Mouse (Mus musculus) MEL (cell line): ENCODE results near the gene Frmd5. TPM values are rescaled to one million over a fixed set of nuclear protein-coding genes. Genes with fewer than 3 reads are reported as not detected.

ENCODE experiments used
- DNase-seq: peaks from one replicate; pipeline ENCODE4 v3.0.0; 2011; ENCODE audit warnings: low read depth, low spot score
- H3K27ac ChIP-seq: 2 replicates; pipeline ENCODE4 v1.5.1; 2012; ENCODE audit warnings: low read depth, mild to moderate bottlenecking, control low read depth, low read length, moderate library complexity; ENCODE audit not compliant: control insufficient read depth
- H3K27me3 ChIP-seq, 2 experiments: fragments of 150-350 bp in 1 of 2; sonication (generic) in 1 of 2; 2 replicates each; pipeline ENCODE4 v1.6.1; 2012; ENCODE audit warnings: low read length in 2 of 2, mild to moderate bottlenecking in 2 of 2, improper control_type of control experiment in 1 of 2, moderate library complexity in 1 of 2; ENCODE audit not compliant: insufficient read depth in 2 of 2, control insufficient read depth in 1 of 2
- H3K36me3 ChIP-seq, 2 experiments: 2 replicates each; pipeline ENCODE4 v1.6.1; 2012 to 2014; ENCODE audit warnings: low read length in 2 of 2, improper control_type of control experiment in 1 of 2, inconsistent platforms in 1 of 2, mild to moderate bottlenecking in 1 of 2; ENCODE audit not compliant: insufficient read depth in 2 of 2, control insufficient read depth in 1 of 2
- H3K4me1 ChIP-seq, 2 experiments: fragments of 150-350 bp in 1 of 2; sonication (generic) in 1 of 2; 2 replicates each; pipeline ENCODE4 v1.6.1; 2012; ENCODE audit warnings: low read length in 2 of 2, improper control_type of control experiment in 1 of 2, mild to moderate bottlenecking in 1 of 2; ENCODE audit not compliant: insufficient read depth in 2 of 2, control insufficient read depth in 1 of 2
- H3K4me3 ChIP-seq, 2 experiments: fragments of 150-350 bp in 1 of 2; sonication (generic) in 1 of 2; 2 replicates each; pipeline ENCODE4 v1.5.1; 2012; ENCODE audit warnings: low read depth in 2 of 2, low read length in 2 of 2, mild to moderate bottlenecking in 2 of 2, moderate library complexity in 2 of 2, control low read depth in 1 of 2, improper control_type of control experiment in 1 of 2; ENCODE audit not compliant: control insufficient read depth in 1 of 2, insufficient read depth in 1 of 2
- H3K79me2 ChIP-seq: 2 replicates; pipeline ENCODE4 v1.6.1; 2012; ENCODE audit warnings: mild to moderate bottlenecking, low read length, moderate library complexity; ENCODE audit not compliant: control insufficient read depth, poor library complexity, insufficient read depth
- H3K9ac ChIP-seq: 2 replicates; pipeline ENCODE4 v1.6.1; 2012; ENCODE audit warnings: low read depth, mild to moderate bottlenecking, control low read depth, low read length, moderate library complexity; ENCODE audit not compliant: control insufficient read depth, poor library complexity, severe bottlenecking
- H3K9me3 ChIP-seq: fragments of 150-350 bp; sonication (generic); replicated peaks from 2 replicates; pipeline ENCODE4 v1.6.1; 2012; ENCODE audit warnings: mild to moderate bottlenecking, low read length, improper control_type of control experiment, moderate library complexity; ENCODE audit not compliant: insufficient read depth
- CHD1 ChIP-seq: IDR thresholded peaks from 2 replicates; pipeline ENCODE4 v1.6.1; 2012; ENCODE audit warnings: low read depth, mild to moderate bottlenecking, inconsistent platforms, low read length, improper control_type of control experiment
- CHD2 ChIP-seq: IDR thresholded peaks from 2 replicates; pipeline ENCODE4 v1.6.1; 2011; ENCODE audit warnings: low read length, improper control_type of control experiment
- E2F4 ChIP-seq: IDR thresholded peaks from 2 replicates; pipeline ENCODE4 v1.6.1; 2011; ENCODE audit warnings: low read depth, low read length, improper control_type of control experiment, borderline replicate concordance
- ELF1 ChIP-seq: IDR thresholded peaks from 2 replicates; pipeline ENCODE4 v1.6.1; 2014; ENCODE audit warnings: low read depth, mild to moderate bottlenecking, inconsistent platforms, low read length, improper control_type of control experiment, moderate library complexity
- EP300 ChIP-seq, 2 experiments: IDR thresholded peaks; 2 replicates each; pipeline ENCODE4 v1.6.1; 2011; ENCODE audit warnings: improper control_type of control experiment in 2 of 2, low read length in 2 of 2, low read depth in 1 of 2, mild to moderate bottlenecking in 1 of 2
- GABPA ChIP-seq: IDR thresholded peaks from 2 replicates; pipeline ENCODE4 v1.6.1; 2012; ENCODE audit warnings: low read depth, mild to moderate bottlenecking, inconsistent platforms, low read length, improper control_type of control experiment, moderate library complexity
- HCFC1 ChIP-seq: IDR thresholded peaks from 2 replicates; pipeline ENCODE4 v1.6.1; 2012; ENCODE audit warnings: low read depth, mild to moderate bottlenecking, inconsistent platforms, low read length, improper control_type of control experiment, moderate library complexity
- JUND ChIP-seq: IDR thresholded peaks from 2 replicates; pipeline ENCODE4 v1.6.1; 2011; ENCODE audit warnings: low read depth, mild to moderate bottlenecking, improper control_type of control experiment, low read length
- KAT2A ChIP-seq: conservative IDR thresholded peaks from 2 replicates; pipeline ENCODE4 v1.6.1; 2012; ENCODE audit warnings: low read depth, low read length, improper control_type of control experiment, inconsistent platforms
- MAX ChIP-seq: IDR thresholded peaks from 2 replicates; pipeline ENCODE4 v1.6.1; 2011; ENCODE audit warnings: low read length, improper control_type of control experiment
- MAZ ChIP-seq: IDR thresholded peaks from 2 replicates; pipeline ENCODE4 v1.6.1; 2012; ENCODE audit warnings: low read depth, mild to moderate bottlenecking, inconsistent platforms, low read length, improper control_type of control experiment
- MXI1 ChIP-seq: IDR thresholded peaks from 2 replicates; pipeline ENCODE4 v1.6.1; 2011; ENCODE audit warnings: mild to moderate bottlenecking, low read depth, low read length, improper control_type of control experiment
- MYC ChIP-seq: IDR thresholded peaks from 2 replicates; pipeline ENCODE4 v1.6.1; 2011; ENCODE audit warnings: low read depth, mild to moderate bottlenecking, low read length, improper control_type of control experiment, moderate library complexity
- NRF1 ChIP-seq: IDR thresholded peaks from 2 replicates; pipeline ENCODE4 v1.6.1; 2014; ENCODE audit warnings: low read depth, mild to moderate bottlenecking, inconsistent platforms, low read length, improper control_type of control experiment, moderate library complexity; ENCODE audit not compliant: poor library complexity, insufficient read depth, severe bottlenecking
- POLR2AphosphoS5 ChIP-seq: IDR thresholded peaks from 2 replicates; pipeline ENCODE4 v1.6.1; 2012; ENCODE audit warnings: low read depth, borderline replicate concordance, mild to moderate bottlenecking, inconsistent platforms, low read length, moderate library complexity, mixed read lengths
- SIN3A ChIP-seq: IDR thresholded peaks from 2 replicates; pipeline ENCODE4 v1.6.1; 2012; ENCODE audit warnings: low read length, improper control_type of control experiment, inconsistent platforms
- TAL1 ChIP-seq: IDR thresholded peaks from 2 replicates; pipeline ENCODE4 v1.6.1; 2012; ENCODE audit warnings: mild to moderate bottlenecking, inconsistent platforms, low read length, moderate library complexity, mixed read lengths
- TBP ChIP-seq: IDR thresholded peaks from 2 replicates; pipeline ENCODE4 v1.8.0; 2011; ENCODE audit warnings: low read depth, low read length, improper control_type of control experiment
- TCF12 ChIP-seq: IDR thresholded peaks from 2 replicates; pipeline ENCODE4 v1.6.1; 2014; ENCODE audit warnings: low read depth, mild to moderate bottlenecking, inconsistent platforms, low read length, improper control_type of control experiment, moderate library complexity
- ZC3H11A ChIP-seq: IDR thresholded peaks from 2 replicates; pipeline ENCODE4 v1.6.1; 2012; ENCODE audit warnings: low read depth, mild to moderate bottlenecking, inconsistent platforms, low read length, improper control_type of control experiment
- polyA plus RNA-seq, 2 experiments: library from polyadenylated mRNA; stranded (reverse) in 1 of 2; unstranded in 1 of 2; fragments of >175 nt in 1 of 2; fragments of >200 nt in 1 of 2; gene quantifications; 2 replicates each; pipeline versions ENCODE4 v1.2.1 to v1.2.4; 2012; ENCODE audit warnings: low replicate concordance in 2 of 2, low read depth in 1 of 2; ENCODE audit not compliant: insufficient read length in 2 of 2, insufficient read depth in 1 of 2, missing spikeins in 1 of 2
- total RNA-seq: library from RNA; depleted of rRNA; stranded (reverse); fragments of 300-350 nt; gene quantifications from 2 replicates; pipeline ENCODE4 v1.2.3, GENCODE M21; 2012

The Frmd5 gene
- total and polyA plus RNA-seq, 3 experiments: 0.04 to 0.15 TPM; not detected in 1

- Histone ChIP-seq H3K4me1 (0 out of 4 replicates have a peak, but pooled peaks cover 0 to 4% of the 10 kb centered on the region in 2 experiments), H3K27me3 (peaks cover 9 to 18% of the 10 kb centered on the region in 2 experiments), H3K27ac (no peak overlapping the region), H3K4me3 (no peak overlapping the region), H3K36me3 (0 out of 4 replicates have a peak, but pooled peaks cover 0 to 2% of the 10 kb centered on the region in 2 experiments), H3K9me3 (no peaks in the 10 kb centered on the region), H3K9ac (no peak overlapping the region), H3K79me2 (no peaks in the 10 kb centered on the region)
- no peak for DNase-seq
- TF ChIP-seq HCFC1 (no peak), GABPA (no peak)
These were observed 192.2 kb downstream of the Frmd5 start for GRCm38 (mm10) chr2:121614483-121615198.

GRCm38 (mm10) chr2:121612112-121612511 is 194.8 kb downstream of the Frmd5 start:
- no peak overlapping the region for H3K4me3 ChIP-seq
- H3K79me2 ChIP-seq: no peaks in the 10 kb centered on the region
- no peak overlapping the region for H3K27ac ChIP-seq
- H3K27me3 ChIP-seq: peaks cover 0 to 17% of the 10 kb centered on the region in 2 experiments; a peak in 3 of 4 replicates
- no peak overlapping the region for H3K9ac ChIP-seq
- H3K4me1 ChIP-seq: no peaks in the 10 kb centered on the region
- DNase-seq: no peak
- no peaks in the 10 kb centered on the region for H3K36me3 ChIP-seq
- no peak for TF ChIP-seq SIN3A
- no peak for TF ChIP-seq TBP
- TF ChIP-seq ELF1: no peak
- no peak for TF ChIP-seq POLR2AphosphoS5
- TF ChIP-seq EP300 (IDR thresholded peaks at IDR 0.05; ENCODE audit: low read depth in 1 of 2, low read length in 2 of 2): no peak
- no peak for TF ChIP-seq MXI1
- TF ChIP-seq ZC3H11A: no peak
- TF ChIP-seq CHD1: no peak
- no peak for TF ChIP-seq TAL1
- no peak for TF ChIP-seq MAZ
- TF ChIP-seq KAT2A: no peak
- no peak for TF ChIP-seq MAX
- no peak for TF ChIP-seq JUND
- no peak for TF ChIP-seq MYC
- no peak for TF ChIP-seq CHD2
- TF ChIP-seq E2F4: no peak
- TF ChIP-seq TCF12: no peak
- TF ChIP-seq NRF1: no peak
- no peaks in the 10 kb centered on the region for H3K9me3 ChIP-seq
